Mouse (Mus musculus) spleen, embryonic (tissue): ENCODE results near the gene Nr4a3.

Experiments
- CTCF ChIA-PET: fragments of 350-600 bp; sonication (Branson Sonifier 250); formaldehyde crosslinking; loops from one replicate; lab custom pipeline; 2022; lab: Charles Lee

Gene Nr4a3

DNA sequence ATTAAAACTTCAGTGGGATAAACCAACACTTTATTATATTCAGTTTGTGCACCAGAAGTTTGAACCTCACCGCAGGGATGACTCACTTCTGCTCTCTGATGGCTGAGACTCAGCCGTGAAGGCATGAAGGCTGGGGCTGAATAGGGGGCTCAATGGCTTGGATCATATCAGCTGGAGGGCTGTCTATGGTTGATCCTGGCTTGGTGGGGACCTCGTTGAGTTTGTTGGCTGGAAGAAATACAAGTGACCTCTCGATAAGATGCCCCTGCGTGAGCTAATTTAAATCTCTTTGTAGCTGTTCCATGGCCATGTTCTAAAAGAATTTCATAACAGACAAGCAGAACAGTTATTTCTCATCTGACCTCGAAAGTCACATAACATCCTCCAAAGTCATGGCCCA, 62.1 kb downstream of the Nr4a3 start:
- CTCF ChIA-PET = no interaction called here

DNA sequence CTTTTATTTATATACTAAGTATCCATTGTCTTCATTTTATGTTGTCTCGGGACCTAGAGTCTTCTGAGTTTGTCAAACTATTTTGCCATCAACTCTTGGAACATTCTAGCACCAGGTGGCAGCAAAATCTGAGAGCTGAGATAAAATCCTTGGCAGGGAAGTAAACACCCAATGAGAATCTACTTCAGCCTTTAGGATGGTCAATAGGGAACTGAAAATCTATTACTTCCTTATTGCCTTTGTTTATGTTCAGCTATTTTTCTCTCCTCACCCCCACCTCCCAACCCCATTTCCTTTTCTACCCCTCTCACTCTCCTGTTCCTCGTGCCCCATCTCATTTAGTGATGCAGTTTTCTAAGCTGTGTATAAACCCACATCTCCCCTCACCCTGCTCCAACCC, 63.6 kb downstream of the Nr4a3 start:
- CTCF ChIA-PET = no interaction called here

DNA sequence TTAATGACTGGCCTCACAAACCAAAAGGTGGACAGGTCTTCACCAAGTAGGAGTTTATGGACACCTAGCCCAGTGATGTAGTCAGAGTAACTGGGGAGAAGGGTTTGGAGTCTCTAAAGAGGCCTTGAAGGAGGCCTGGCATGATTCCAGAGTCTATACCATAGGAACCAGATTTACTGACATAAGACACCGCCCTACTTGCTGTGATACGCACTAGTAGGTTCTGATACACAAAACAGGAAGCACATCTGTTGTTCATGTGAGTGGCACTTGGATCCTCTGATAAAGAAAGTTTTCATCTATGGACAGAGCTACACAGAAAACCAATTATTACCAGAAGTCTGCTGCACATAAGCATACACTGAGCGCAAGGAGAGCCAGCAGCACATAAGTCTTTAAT, 65.4 kb downstream of the Nr4a3 start:
- CTCF ChIA-PET = interaction anchor here (1.2 kb wide), 1 partner anchor 22 kb away, joined by 3 read pairs; no protein-coding TSS in a partner anchor

- CTCF ChIA-PET = interaction anchor here (1.0 to 1.5 kb wide), 2 partner anchors 8 to 12 kb away, joined by 3 to 6 read pairs; partner anchors contain the start of gene Stx17
Observed at GRCm38 (mm10) chr4:48116191-48116590, 71.2 kb downstream of the Nr4a3 start.

DNA sequence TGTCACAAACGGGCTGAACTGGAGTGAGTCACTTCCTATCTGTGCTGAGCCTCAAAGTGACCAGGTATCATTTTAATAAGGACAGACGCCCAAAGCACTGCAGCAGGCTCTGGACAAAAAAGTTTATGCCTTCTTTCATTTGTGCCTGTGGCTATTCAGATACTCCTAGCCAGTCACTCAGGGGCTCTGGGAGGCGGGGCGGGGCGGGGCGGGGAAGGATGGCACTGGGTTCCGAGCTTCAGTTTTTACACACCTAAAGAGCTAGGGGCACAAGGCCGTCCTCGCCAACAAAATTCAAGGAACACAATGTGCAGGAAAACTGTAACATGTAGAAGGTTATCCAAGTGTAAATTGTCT, 79.4 kb downstream of the Nr4a3 start:
- CTCF ChIA-PET = interaction anchor here (1.2 kb wide), 1 partner anchor 9 kb away, joined by 6 read pairs; no protein-coding TSS in a partner anchor

DNA sequence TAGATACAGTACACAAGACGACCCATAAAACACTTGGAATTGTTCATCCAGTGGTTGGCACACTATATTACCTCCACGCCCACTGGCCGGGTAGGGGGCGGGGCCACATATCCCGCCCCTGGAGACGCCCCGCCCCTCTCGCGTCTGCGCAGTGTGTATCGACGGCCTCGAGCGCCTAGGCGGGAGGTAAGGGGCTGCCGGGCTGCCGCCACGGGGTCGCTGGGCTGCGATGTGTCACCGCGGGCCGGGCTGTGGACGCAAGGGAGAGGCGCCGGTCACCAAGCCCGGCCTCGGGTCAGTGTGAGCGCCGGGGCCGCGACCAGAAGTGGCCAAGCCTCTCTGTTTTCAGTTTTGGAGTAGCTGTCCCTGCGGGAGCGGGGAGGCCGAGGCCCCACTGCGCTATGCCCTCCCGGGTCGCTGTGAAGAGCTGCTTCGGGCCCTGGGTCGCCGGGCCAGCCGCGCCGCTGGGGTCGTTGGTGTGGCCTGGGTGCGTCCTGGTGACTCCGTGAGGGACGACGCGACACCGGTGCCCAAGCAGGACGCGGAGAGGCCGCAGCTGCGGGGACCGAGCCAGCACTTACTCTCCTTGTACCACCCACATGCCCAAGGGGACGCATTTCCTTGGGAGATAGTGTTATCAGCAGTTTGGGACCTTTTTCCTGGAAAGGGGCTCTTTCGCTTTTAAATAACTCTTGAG, 80.0 kb downstream of the Nr4a3 start, which contains the start of gene Stx17:
Stx17 (plus strand) TSS at position 143 of the 697 bp plus-strand sequence.
- CTCF ChIA-PET = interaction anchor here (1.2 kb wide), 1 partner anchor 10 kb away, joined by 6 read pairs; no protein-coding TSS in a partner anchor

DNA sequence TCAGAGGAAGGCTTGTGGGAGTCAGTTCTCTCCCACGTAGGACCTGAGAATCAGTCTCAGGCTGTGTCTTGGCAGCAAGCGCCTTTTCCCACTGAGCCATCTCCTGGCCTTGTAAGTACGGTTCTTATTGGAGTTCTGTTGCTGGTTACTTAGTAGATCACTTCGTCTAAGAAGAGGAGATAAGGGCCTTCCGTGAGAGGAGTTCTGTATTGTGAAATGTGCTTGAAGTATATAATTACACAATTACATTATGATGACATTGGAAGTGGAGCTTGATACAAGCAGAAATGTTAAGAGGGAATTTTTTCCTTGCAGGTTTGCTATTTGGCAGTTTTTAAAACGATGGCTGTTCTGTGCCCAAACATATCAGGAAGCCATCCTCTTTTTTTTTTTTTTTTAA, 85.4 kb downstream of the Nr4a3 start:
- CTCF ChIA-PET = no interaction called here

DNA sequence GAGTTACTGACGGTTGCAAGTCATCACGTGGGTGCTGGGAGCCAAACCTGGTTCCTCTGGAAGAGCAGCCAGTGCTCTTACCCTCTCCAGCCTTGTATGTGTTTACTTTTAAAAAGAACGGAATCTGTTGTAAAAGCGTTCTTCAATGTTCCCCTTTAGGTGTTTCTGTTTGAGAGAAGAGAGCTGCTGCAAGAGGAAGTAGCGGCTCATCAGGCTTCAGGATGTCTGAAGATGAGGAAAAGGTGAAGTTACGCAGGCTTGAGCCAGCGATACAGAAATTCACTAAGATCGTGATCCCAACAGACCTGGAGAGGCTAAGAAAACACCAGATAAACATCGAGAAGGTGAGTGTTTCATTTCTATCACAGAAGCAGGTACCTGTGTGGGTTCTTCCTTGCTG, 86.7 kb downstream of the Nr4a3 start:
- CTCF ChIA-PET = no interaction called here

GRCm38 (mm10) chr4:48132721-48133120, 87.8 kb downstream of the Nr4a3 start:
- CTCF ChIA-PET = interaction anchor here (0.6 to 1.0 kb wide), 2 partner anchors 23 to 176 kb away, joined by 3 read pairs; no protein-coding TSS in a partner anchor
